Mouse (Mus musculus) c-Kit-positive CD71-negative TER-119-negative erythroid progenitor cells, embryonic 14.5 days (primary cell): ENCODE measurements around the gene E2f2.

Experiments used
- DNase-seq: peaks from one replicate; pipeline ENCODE4 v3.0.0-alpha.2; 2013; ENCODE audit warnings: low read depth

E2f2 gene

GRCm38 (mm10) chr4:136144927-136145292 is 27.3 kb upstream of the E2f2 start:
- DNase-seq = no peak

GRCm38 (mm10) chr4:136145362-136145885 is 26.8 kb upstream of the E2f2 start:
- no peak for DNase-seq

GRCm38 (mm10) chr4:136145991-136146711 is 26.0 kb upstream of the E2f2 start:
- DNase-seq = no peak

DNA sequence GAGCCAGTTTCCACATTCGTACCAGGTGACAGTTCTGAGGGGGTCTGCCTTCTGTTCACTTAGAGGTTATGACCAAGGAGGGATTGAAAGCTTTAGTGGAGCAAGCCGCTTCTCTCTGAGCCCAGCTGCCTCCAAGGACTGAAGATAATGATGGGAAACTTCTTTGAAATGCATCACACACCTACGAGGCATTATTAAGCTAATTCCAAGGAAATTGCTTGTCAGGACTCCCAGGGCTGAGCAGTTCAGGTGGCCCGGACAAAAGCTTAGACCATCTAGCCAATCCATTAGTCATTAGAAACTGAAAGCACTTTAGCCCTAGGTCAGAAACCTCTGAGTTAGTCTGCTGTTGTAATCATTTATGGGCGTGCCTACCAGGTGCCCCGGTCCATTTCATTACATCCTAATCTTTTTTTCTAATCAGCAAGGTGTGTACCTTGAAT is 25.5 kb upstream of the E2f2 start:
- no peak for DNase-seq

DNA sequence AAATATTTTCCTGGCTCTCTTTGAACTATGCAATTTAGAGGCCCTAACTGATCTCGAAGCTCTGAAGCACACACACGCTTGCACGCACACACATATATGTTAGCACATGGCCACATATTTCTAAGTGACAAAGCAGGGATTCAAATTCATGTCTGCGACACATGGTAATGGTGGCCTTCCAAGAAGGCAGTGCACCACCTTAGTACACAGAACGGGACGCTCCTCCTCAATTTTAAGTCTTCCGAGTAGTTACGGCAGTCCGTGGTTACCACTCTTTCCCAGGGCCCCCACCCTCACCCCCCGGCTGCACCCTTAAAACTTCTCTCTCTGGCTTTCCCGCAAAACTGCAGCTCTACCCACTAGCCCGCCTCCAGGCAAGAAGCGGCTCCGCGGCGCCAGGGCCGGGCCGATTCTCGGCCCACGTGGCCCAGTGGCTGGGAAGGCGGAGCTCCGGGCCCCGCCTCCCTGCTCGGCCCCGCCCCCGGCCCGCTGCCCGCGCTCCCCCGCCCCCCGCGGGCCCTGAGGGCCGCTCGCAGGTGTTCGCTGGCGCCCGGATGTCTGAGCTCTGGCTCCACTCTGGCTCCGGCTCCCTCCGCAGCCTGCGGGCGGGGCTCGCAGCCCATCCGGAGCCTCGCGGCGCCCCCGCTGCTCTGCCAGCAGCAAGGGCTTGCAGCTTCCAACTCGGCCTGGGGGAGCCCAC is 24.6 kb upstream of the E2f2 start:
- DNase-seq = no peak

- no peak for DNase-seq
Observed at GRCm38 (mm10) chr4:136148342-136149044, 23.7 kb upstream of the E2f2 start.

GRCm38 (mm10) chr4:136149045-136149379 is 23.2 kb upstream of the E2f2 start:
- DNase-seq = no peak

DNA sequence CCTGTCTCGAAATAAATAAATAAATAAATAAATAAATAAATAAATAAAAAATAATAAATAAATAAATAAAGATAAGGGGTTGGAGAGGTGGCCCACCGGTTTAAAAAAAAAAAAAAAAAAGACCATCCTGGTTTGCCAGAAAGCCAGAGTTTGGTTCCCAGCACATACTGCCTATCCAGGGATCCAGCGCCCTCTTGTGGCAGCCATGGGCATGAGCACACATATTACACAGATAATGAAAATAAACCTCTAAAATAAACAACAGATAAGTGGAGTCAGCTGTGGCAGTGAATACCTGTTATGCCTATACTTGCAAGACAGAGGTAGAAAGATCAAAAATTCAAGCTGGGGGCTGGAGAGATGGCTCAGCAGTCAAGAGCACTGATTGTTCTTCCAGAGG is 22.5 kb upstream of the E2f2 start:
- no peak for DNase-seq

GRCm38 (mm10) chr4:136150596-136150995 is 21.6 kb upstream of the E2f2 start:
- DNase-seq = no peak

- DNase-seq = no peak
Observed at GRCm38 (mm10) chr4:136152821-136153220, 19.4 kb upstream of the E2f2 start.

- DNase-seq = no peak
Observed at GRCm38 (mm10) chr4:136154462-136154861, 17.7 kb upstream of the E2f2 start.

DNA sequence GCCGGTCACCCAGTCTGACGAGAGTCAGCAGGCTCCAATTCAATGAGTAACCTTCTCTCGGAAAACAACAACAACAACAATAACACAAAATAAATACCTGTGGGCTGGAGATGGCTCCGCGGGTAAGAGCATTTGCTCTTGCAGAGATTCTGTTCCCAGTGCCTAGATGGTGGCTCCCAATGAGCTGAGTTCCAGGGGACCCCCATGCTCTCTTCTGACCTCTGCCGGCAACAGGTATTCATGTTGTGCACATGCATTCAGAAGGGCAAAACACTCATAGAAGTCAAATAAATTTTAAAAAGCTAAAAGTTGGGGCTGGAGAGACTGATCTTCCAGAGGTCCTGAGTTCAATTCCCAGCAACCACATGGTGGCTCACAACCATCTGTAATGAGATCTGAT is 13.7 kb upstream of the E2f2 start:
- DNase-seq = no peak

- DNase-seq = peak; percentile 75
Observed at GRCm38 (mm10) chr4:136159802-136160397, 12.3 kb upstream of the E2f2 start.

DNA sequence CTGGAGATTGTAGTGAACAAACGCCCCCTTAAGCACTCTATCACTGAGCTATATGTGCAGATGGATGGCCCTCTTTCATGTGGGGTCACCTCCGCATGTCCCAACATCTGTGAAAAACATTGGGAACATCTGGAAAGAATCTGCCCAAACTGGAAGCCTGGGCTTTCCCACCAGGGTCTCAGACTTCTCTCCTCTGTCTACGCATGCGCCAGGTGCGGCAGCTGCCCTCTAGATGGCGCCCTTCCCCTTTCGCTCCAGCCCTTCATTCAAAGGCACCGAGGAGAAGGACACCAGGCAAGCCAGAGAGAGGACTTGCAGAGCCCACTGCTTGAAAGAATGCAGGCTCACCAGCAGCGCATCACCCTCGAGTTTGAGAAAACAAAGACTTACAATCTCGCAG is 8.7 kb upstream of the E2f2 start:
- DNase-seq = peak; percentile 70

GRCm38 (mm10) chr4:136164981-136165380 is 7.2 kb upstream of the E2f2 start:
- no peak for DNase-seq

GRCm38 (mm10) chr4:136167701-136168100 is 4.5 kb upstream of the E2f2 start:
- DNase-seq = no peak

GRCm38 (mm10) chr4:136170401-136170800 is 1.8 kb upstream of the E2f2 start:
- no peak for DNase-seq

DNA sequence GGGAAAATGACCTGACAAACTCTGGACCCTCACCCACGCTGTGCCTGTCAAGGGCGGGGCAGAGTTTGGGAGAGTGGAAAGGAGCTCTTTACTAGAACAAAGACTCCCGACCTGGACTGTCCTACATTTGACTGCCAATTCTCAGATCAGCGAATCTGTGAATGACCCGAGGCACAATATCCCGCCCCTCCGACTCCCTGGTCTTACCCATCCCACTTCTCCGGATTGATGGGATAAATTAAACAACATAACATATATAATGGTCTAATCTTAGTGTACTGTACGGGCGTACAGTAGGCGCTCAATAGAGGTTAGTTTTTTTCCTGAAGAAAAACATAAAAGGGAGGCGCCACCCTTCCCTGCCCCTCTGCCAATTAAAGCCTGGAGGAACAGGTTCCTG is 739 bp upstream of the E2f2 start:
- no peak for DNase-seq

DNA sequence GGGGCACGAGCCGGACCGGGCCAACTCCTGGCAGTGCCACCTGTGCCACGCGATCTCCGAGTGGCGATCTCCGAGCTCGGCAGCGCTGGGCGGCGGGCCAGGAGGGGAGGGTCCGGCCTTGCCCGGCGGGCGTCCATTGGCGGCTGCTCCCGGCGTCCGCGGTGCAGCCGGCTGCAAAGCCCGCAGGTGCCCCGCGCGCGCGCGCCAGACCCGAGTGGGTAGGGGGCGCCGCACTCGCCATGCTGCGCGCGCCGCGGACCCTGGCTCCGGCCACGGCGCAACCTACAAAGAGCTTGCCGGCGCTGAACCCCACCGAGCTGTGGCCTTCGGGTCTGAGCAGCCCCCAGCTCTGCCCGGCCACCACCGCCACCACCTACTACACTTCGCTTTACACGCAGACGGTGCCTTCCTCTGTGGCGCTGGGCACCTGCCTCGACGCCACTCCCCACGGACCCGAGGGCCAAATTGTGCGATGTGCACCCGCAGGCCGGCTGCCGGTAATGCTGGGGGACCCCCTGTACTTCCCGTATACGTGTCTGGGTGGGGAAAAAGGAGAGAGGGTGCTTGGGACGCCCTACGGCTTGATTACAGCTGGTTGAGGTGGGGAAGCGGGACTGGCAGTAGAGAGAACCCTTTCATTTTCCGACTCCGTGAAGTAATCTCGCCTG is 482 bp downstream of the E2f2 start:
- no peak for DNase-seq

DNA sequence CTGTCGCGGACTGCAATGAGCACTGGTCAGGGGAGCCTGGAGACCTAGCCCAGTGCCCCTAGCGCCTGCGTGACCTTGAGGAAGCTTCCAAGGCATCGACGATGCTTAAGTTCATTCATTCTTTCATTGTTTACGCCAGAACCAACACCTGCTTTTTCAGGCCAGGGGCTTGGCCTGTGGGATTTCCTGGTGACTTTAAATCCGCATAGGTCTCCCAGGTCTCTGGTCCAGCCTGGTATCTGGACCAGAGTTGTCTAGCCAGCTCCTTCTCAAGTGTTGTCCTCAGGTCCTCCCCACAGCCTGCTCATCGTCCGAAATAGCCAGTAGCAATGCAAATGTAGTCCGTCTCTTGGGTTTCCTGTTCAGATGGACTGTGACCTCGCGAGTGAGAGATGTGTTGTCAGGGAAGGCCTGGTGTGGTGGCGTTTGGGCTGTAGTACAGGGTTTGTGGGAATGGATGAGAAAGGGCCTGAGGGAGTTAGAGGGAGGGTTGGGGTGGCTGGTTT is 1.1 kb downstream of the E2f2 start:
- no peak for DNase-seq

DNA sequence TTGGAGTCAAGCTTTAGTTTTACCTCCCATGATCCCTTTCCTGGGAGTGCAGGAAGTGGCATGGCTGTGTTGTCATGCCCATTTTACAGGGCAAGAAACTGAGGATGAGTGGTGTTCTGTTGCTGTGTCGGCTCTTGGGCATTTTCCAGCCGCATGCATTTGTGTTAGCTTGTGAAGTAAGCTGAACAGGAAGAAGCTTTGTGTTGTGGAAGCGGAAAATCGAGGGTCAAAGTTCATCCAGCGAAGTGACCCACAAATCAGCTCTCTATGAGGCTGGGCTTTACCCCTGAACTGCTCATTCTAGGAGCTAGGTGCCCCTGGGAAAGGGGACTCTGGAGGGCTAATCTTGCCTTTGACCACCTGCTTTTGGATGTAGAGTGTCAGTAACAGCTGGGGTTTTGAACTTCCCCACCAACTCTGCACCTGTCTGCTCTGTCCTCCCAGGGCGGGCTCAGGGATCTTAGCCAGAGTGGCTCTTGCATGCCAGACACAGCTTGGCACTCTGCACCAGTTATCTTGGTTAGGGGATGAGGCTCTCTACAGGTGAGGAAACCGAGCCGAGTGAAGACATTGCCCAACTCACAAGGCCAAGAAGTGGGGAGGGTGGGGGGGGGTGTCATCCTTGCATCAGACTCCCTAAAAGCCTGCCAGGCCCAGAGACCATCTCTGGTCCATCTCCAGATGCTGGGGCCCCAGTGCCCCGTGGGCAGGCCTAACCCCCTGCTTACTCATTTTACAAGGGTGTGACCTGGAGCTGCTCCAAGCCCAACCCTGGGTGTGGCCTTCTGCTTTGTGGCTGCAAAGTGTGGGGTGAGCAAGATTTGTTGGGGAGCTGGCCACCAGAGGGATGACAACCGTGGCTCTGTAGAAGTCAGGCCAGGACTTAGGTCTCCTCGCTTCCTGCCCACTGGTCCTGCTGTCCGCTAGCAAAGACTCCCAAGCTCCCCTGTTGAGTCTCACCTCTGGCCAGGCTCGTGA is 2.3 kb downstream of the E2f2 start:
- DNase-seq = no peak
